In the genomic region with DNA sequence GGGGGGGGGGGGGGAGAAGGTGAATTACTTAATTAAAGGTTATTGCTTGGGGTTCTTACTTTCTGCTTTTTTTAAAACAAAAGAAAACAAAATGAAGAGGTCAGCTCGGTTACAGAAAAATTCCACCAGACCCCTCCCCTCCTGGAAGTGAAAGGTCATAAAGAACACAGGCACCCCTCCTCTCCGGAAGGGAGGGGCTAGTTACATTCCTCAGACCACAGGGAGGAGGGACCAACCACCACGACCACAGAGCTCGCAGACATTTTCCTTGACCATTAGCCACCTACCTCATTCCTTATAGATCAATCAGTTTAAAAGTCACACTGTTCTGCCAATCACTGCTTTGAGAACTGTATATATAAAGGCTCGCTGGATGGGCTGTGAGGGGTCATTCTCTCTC, we compare ENCODE assay signal across 27 mouse cellular contexts. TPM values are rescaled to one million over a fixed set of nuclear protein-coding genes. Genes with fewer than 3 reads are reported as not detected.
DNase-seq lines count a peak whose midpoint lies in the region; ATAC-seq and TF ChIP-seq lines count a peak whose summit lies in the region.
"Had no signal": no experiment of that assay in that cellular context is flagged by ENCODE, and none has a peak within 500 bp of the region (broad histone marks: within the 10 kb centered on the region; RNA-seq: fewer than 3 reads in every experiment).

No protein-coding gene starts in this region.

- H3K9me3 ChIP-seq in kidney, postnatal 0 days (replicated peaks; ENCODE audit: low read length), result no peaks in the 10 kb centered on the region
- H3K9me3 ChIP-seq in neural tube, embryonic 14.5 days (ENCODE audit: control insufficient read depth, low read length), result no peaks in the 10 kb centered on the region
- no peaks in the 10 kb centered on the region for H3K9me3 ChIP-seq in hindbrain, embryonic 11.5 days (ENCODE audit: control insufficient read depth, low read length)
- H3K9me3 ChIP-seq: embryonic facial prominence, embryonic 12.5 days; heart, embryonic 10.5 days; hindbrain, embryonic 10.5 days; neural tube, embryonic 15.5 days had no signal

- ATAC-seq in kidney, postnatal 0 days (replicated peaks; ENCODE audit: low FRiP score, low read depth), result 0 out of 2 replicates have a peak, but pooled peaks have one; percentile 15
- 0 out of 2 replicates have a peak, but pooled peaks have one; percentile 34 for ATAC-seq in neural tube, embryonic 14.5 days (ENCODE audit: low read depth)
- no peak for ATAC-seq in hindbrain, embryonic 11.5 days (ENCODE audit: low FRiP score)
- ATAC-seq: activated CD4-positive, CD25-positive, alpha-beta regulatory T cell, adult 4 months had no signal

- H3K27me3 ChIP-seq in kidney, postnatal 0 days (ENCODE audit: insufficient read depth, low read length), result no peaks in the 10 kb centered on the region
- no peaks in the 10 kb centered on the region for H3K27me3 ChIP-seq in neural tube, embryonic 14.5 days (ENCODE audit: control insufficient read depth, insufficient read depth, low read length)
- H3K27me3 ChIP-seq in hindbrain, embryonic 11.5 days (ENCODE audit: control insufficient read depth, insufficient read depth, low read length), result no peaks in the 10 kb centered on the region; the same call in 1 of the 2 replicates
- H3K27me3 ChIP-seq: CH12.LX; embryonic facial prominence, embryonic 12.5 days; neural tube, embryonic 15.5 days; Patski had no signal

- H3K4me2 ChIP-seq in kidney, postnatal 0 days (ENCODE audit: low read length), result no peak overlapping the region
- no peak overlapping the region for H3K4me2 ChIP-seq in neural tube, embryonic 14.5 days (ENCODE audit: low read depth, low read length)
- H3K4me2 ChIP-seq in hindbrain, embryonic 11.5 days (replicated peaks; ENCODE audit: low read depth, low read length), result no peak overlapping the region
- H3K4me2 ChIP-seq: embryonic facial prominence, embryonic 12.5 days; neural tube, embryonic 15.5 days had no signal

- H3K27ac ChIP-seq in kidney, postnatal 0 days, result no peak overlapping the region
- H3K27ac ChIP-seq in neural tube, embryonic 14.5 days (ENCODE audit: low read depth, low read length), result no peak overlapping the region
- H3K27ac ChIP-seq in hindbrain, embryonic 11.5 days (ENCODE audit: low read depth, low read length), result no peak overlapping the region
- H3K27ac ChIP-seq: embryonic facial prominence, embryonic 12.5 days; heart, embryonic 10.5 days; hindbrain, embryonic 10.5 days; left cerebral cortex, adult 2 months; liver, embryonic 14.5 days had no signal

- TF ChIP-seq CTCF in kidney, postnatal 0 days (IDR thresholded peaks at IDR 0.05; ENCODE audit: low read depth), result no peak

- no peaks in the 10 kb centered on the region for H3K4me1 ChIP-seq in kidney, postnatal 0 days (replicated peaks; ENCODE audit: insufficient read depth, low read length)
- H3K4me1 ChIP-seq in neural tube, embryonic 14.5 days (ENCODE audit: control insufficient read depth, insufficient read depth, low read length), result no peaks in the 10 kb centered on the region
- H3K4me1 ChIP-seq in hindbrain, embryonic 11.5 days (replicated peaks; ENCODE audit: control insufficient read depth, insufficient read depth, low read length), result no peaks in the 10 kb centered on the region

- no peak overlapping the region for H3K9ac ChIP-seq in kidney, postnatal 0 days (ENCODE audit: low read depth, low read length)
- H3K9ac ChIP-seq in neural tube, embryonic 14.5 days (replicated peaks; ENCODE audit: low read depth, low read length), result no peak overlapping the region
- no peak overlapping the region for H3K9ac ChIP-seq in hindbrain, embryonic 11.5 days (ENCODE audit: low read depth, low read length)
- H3K9ac ChIP-seq: embryonic facial prominence, embryonic 12.5 days; forebrain, postnatal 0 days; liver, embryonic 14.5 days; neural tube, embryonic 15.5 days had no signal

- 28% methylated on average over 5 of the region's 5 CpGs for WGBS in kidney, postnatal 0 days
- WGBS in neural tube, embryonic 14.5 days, result 40% methylated on average over 5 of the region's 5 CpGs
- WGBS in hindbrain, embryonic 11.5 days, result 53% methylated on average over 5 of the region's 5 CpGs

- H3K36me3 ChIP-seq in kidney, postnatal 0 days (ENCODE audit: insufficient read depth, low read length), result no peaks in the 10 kb centered on the region
- no peaks in the 10 kb centered on the region for H3K36me3 ChIP-seq in neural tube, embryonic 14.5 days (ENCODE audit: control insufficient read depth, insufficient read depth, low read length)
- H3K36me3 ChIP-seq in hindbrain, embryonic 11.5 days (ENCODE audit: control insufficient read depth, insufficient read depth, low read length), result no peaks in the 10 kb centered on the region
- H3K36me3 ChIP-seq: embryonic facial prominence, embryonic 12.5 days; heart, embryonic 10.5 days; hindbrain, embryonic 10.5 days; neural tube, embryonic 15.5 days had no signal

- DNase-seq in kidney, postnatal 0 days (ENCODE audit: low spot score), result no peak
- no peak for DNase-seq in kidney, postnatal 4 days
- no peak for DNase-seq in neural tube, embryonic 10.5 days (ENCODE audit: extremely low spot score, low spot score)
- peak; percentile 95 for DNase-seq in R1 (ENCODE audit: low read depth, low spot score)
- no peak for DNase-seq in cerebellum, adult 8-10 months
- no peak for DNase-seq in hindbrain, embryonic 11.5 days (ENCODE audit: low spot score)
- DNase-seq: B cell, adult 2 months; right cerebral cortex, adult 18-20 months; thymus, adult 18-20 months had no signal

- H3K4me3 ChIP-seq in kidney, postnatal 0 days (replicated peaks; ENCODE audit: low read depth, low read length), result no peak overlapping the region
- no peak overlapping the region for H3K4me3 ChIP-seq in neural tube, embryonic 14.5 days (ENCODE audit: low read depth, low read length)
- H3K4me3 ChIP-seq in hindbrain, embryonic 11.5 days (ENCODE audit: low read depth, low read length), result no peak overlapping the region
- H3K4me3 ChIP-seq: embryonic facial prominence, embryonic 12.5 days; heart, embryonic 10.5 days; hindbrain, embryonic 10.5 days; left cerebral cortex, adult 2 months; megakaryocyte, embryonic 14.5 days; neural tube, embryonic 15.5 days had no signal

RNA-seq across cellular contexts. Expression of gene Smbd1, which starts 6.4 kb away (rescaled TPM):
- 0.24 and 0.28 TPM in 2 replicates for polyA plus RNA-seq in kidney, postnatal 0 days (2015; fragmentation: Nextera tagmentation; extraction: Ambion mirVana)
- polyA plus RNA-seq in neural tube, embryonic 14.5 days (2014; fragmentation: Nextera tagmentation; extraction: Ambion mirVana), result not detected in 2 replicates
- polyA plus RNA-seq in hindbrain, embryonic 11.5 days (2014; fragmentation: Nextera tagmentation; extraction: Ambion mirVana), result not detected in 2 replicates
- polyA plus RNA-seq: activated CD4-positive, CD25-positive, alpha-beta regulatory T cell, adult 4 months; embryonic facial prominence, embryonic 12.5 days; forebrain, embryonic 11.5 days; forebrain, postnatal 0 days; heart, embryonic 10.5 days; hindbrain, embryonic 10.5 days; hindbrain, postnatal 0 days; kidney, embryonic 14.5 days; limb, embryonic 14.5 days; midbrain, embryonic 14.5 days; neural tube, embryonic 15.5 days; Patski had no signal

RNA-seq across cellular contexts. Expression of gene Muc20, which starts 6.7 kb away (rescaled TPM):
- polyA plus RNA-seq in kidney, postnatal 0 days (2015; fragmentation: Nextera tagmentation; extraction: Ambion mirVana), result 15.2 and 17.2 TPM in 2 replicates
- polyA plus RNA-seq in neural tube, embryonic 14.5 days (2014; fragmentation: Nextera tagmentation; extraction: Ambion mirVana), result not detected in 2 replicates
- polyA plus RNA-seq in hindbrain, embryonic 11.5 days (2014; fragmentation: Nextera tagmentation; extraction: Ambion mirVana), result not detected in 2 replicates
- polyA plus RNA-seq: embryonic facial prominence, embryonic 12.5 days; forebrain, embryonic 11.5 days; forebrain, postnatal 0 days; hindbrain, embryonic 10.5 days; hindbrain, postnatal 0 days; large intestine, adult 2 months; midbrain, embryonic 14.5 days; neural tube, embryonic 15.5 days had no signal

Comparison
In these comparisons a context has a peak if more than half of its experiments do, and no peak if none do; other contexts are left out.
1. RNA of gene Muc20, which starts 6.7 kb away (polyA plus RNA-seq): 15.2 to 17.2 TPM in kidney, postnatal 0 days; not detected in hindbrain, embryonic 11.5 days and not detected in neural tube, embryonic 14.5 days; every median in the first group is over 10 times any median in the second.